Mouse (Mus musculus): ENCODE data around the gene Rad23a.

Gene Rad23a

GRCm38 (mm10) chr8:84840248-84840999 is at the start of gene Rad23a:
TSS of gene Rad23a (minus strand) at chr8:84840665.
- DNase-seq (ENCODE audit: low spot score in 2 of 2): peak; percentile 84 to 92

GRCm38 (mm10) chr8:84889141-84889540 is 48.7 kb upstream of the Rad23a start:
- DNase-seq (ENCODE audit: low spot score in 2 of 2): no peak

GRCm38 (mm10) chr8:84888280-84888679 is 47.8 kb upstream of the Rad23a start:
- DNase-seq (ENCODE audit: low spot score in 2 of 2): no peak

GRCm38 (mm10) chr8:84884728-84885127 is 44.3 kb upstream of the Rad23a start:
- DNase-seq (ENCODE audit: low spot score in 2 of 2): no peak

GRCm38 (mm10) chr8:84878915-84879314 is 38.5 kb upstream of the Rad23a start:
- DNase-seq (ENCODE audit: low spot score in 2 of 2): no peak

GRCm38 (mm10) chr8:84877297-84878035 is 37.0 kb upstream of the Rad23a start:
- no peak for DNase-seq (ENCODE audit: low spot score in 2 of 2)

GRCm38 (mm10) chr8:84874339-84874738 is 33.9 kb upstream of the Rad23a start:
- DNase-seq (ENCODE audit: low spot score in 2 of 2): no peak

GRCm38 (mm10) chr8:84873016-84873415 is 32.6 kb upstream of the Rad23a start:
- no peak for DNase-seq (ENCODE audit: low spot score in 2 of 2)

GRCm38 (mm10) chr8:84872309-84872965 is 32.0 kb upstream of the Rad23a start:
- DNase-seq (ENCODE audit: low spot score in 2 of 2): no peak

- DNase-seq (ENCODE audit: low spot score in 2 of 2): peak in 1 of 2 experiments; percentile 40
Measured at GRCm38 (mm10) chr8:84871376-84872308, 31.2 kb upstream of the Rad23a start, which contains the start of gene Syce2. TSS of gene Syce2 (plus strand) at chr8:84872111.

- DNase-seq (ENCODE audit: low spot score in 2 of 2): peak; percentile 75 to 96
Measured at GRCm38 (mm10) chr8:84856864-84857441, 16.5 kb upstream of the Rad23a start, which contains the start of gene Farsa. TSS of gene Farsa (plus strand) at chr8:84856989.

GRCm38 (mm10) chr8:84856434-84856833 is 16.0 kb upstream of the Rad23a start:
- DNase-seq (ENCODE audit: low spot score in 2 of 2): no peak

GRCm38 (mm10) chr8:84847684-84848435 is 7.4 kb upstream of the Rad23a start:
- no peak for DNase-seq (ENCODE audit: low spot score in 2 of 2)

- DNase-seq (ENCODE audit: low spot score in 2 of 2): peak; percentile 100
Measured at GRCm38 (mm10) chr8:84846722-84847572, 6.5 kb upstream of the Rad23a start, which contains the start of gene Calr. TSS of gene Calr (minus strand) at chr8:84846934.

GRCm38 (mm10) chr8:84846094-84846721 is 5.7 kb upstream of the Rad23a start:
- DNase-seq (ENCODE audit: low spot score in 2 of 2): peak in 1 of 2 experiments; percentile 53

GRCm38 (mm10) chr8:84845355-84846093 is 5.1 kb upstream of the Rad23a start:
- DNase-seq (ENCODE audit: low spot score in 2 of 2): no peak

- no peak for DNase-seq (ENCODE audit: low spot score in 2 of 2)
Measured at GRCm38 (mm10) chr8:84844397-84845070, 4.1 kb upstream of the Rad23a start.
